Mouse (Mus musculus) myocyte (in vitro differentiated cells): ENCODE data around the gene Xpo6. TPM values are rescaled to one million over a fixed set of nuclear protein-coding genes. Genes with fewer than 3 reads are reported as not detected.

ENCODE experiments used
- H3K27me3 ChIP-seq: one replicate; pipeline ENCODE4 v1.6.1; 2011; ENCODE audit not compliant: control insufficient read depth, insufficient read depth, insufficient read length
- H3K36me3 ChIP-seq: one replicate; pipeline ENCODE4 v1.6.1; 2011; ENCODE audit not compliant: control insufficient read depth, insufficient read depth
- H3K4me2 ChIP-seq: one replicate; pipeline ENCODE4 v1.6.1; 2011; ENCODE audit warnings: low read depth, control low read depth
- H3K4me3 ChIP-seq: one replicate; pipeline ENCODE4 v1.5.1; 2011; ENCODE audit warnings: mild to moderate bottlenecking, control low read depth, moderate library complexity
- H3K79me2 ChIP-seq: one replicate; pipeline ENCODE4 v1.6.1; 2011; ENCODE audit not compliant: control insufficient read depth, insufficient read depth
- H3ac ChIP-seq: one replicate; pipeline ENCODE4 v1.6.1; 2011; ENCODE audit not compliant: control insufficient read depth, insufficient read length
- CEBPB ChIP-seq: IDR thresholded peaks from 2 replicates; pipeline ENCODE4 v1.6.1; 2011; ENCODE audit warnings: mild to moderate bottlenecking, moderate library complexity; ENCODE audit not compliant: poor library complexity, insufficient read depth, severe bottlenecking
- E2F4 ChIP-seq: IDR thresholded peaks from one replicate; pipeline ENCODE4 v1.6.1; 2011; ENCODE audit warnings: mild to moderate bottlenecking, control low read depth, moderate library complexity; ENCODE audit not compliant: insufficient read depth
- MAX ChIP-seq: IDR thresholded peaks from one replicate; pipeline ENCODE4 v1.6.1; 2011; ENCODE audit warnings: low read depth, mild to moderate bottlenecking, control low read depth
- MYOD1 ChIP-seq, 3 experiments: IDR thresholded peaks; one replicate each; pipeline ENCODE4 v1.6.1; 2011; ENCODE audit warnings: control low read depth in 2 of 3, low read depth in 2 of 3, mild to moderate bottlenecking in 2 of 3, moderate library complexity in 1 of 3; ENCODE audit not compliant: insufficient read length in 2 of 3, control insufficient read depth in 1 of 3
- MYOG ChIP-seq, 3 experiments: IDR thresholded peaks; one replicate each; pipeline ENCODE4 v1.6.1; 2011; ENCODE audit warnings: control low read depth in 2 of 3, low read depth in 2 of 3, mild to moderate bottlenecking in 2 of 3; ENCODE audit not compliant: insufficient read length in 2 of 3, control insufficient read depth in 1 of 3, insufficient read depth in 1 of 3
- POLR2A ChIP-seq: IDR thresholded peaks from one replicate; pipeline ENCODE4 v1.6.1; 2011; ENCODE audit warnings: low read depth, mild to moderate bottlenecking, control low read depth, moderate library complexity; ENCODE audit not compliant: insufficient read length
- POLR2AphosphoS2 ChIP-seq: IDR thresholded peaks from one replicate; pipeline ENCODE4 v1.6.1; 2011; ENCODE audit warnings: low read depth, control low read depth; ENCODE audit not compliant: insufficient read length
- REST ChIP-seq: IDR thresholded peaks from one replicate; pipeline ENCODE4 v1.6.1; 2011; ENCODE audit warnings: mild to moderate bottlenecking, control low read depth, moderate library complexity; ENCODE audit not compliant: insufficient read depth, insufficient read length
- SRF ChIP-seq: IDR thresholded peaks from one replicate; pipeline ENCODE4 v1.6.1; 2011; ENCODE audit warnings: low read depth; ENCODE audit not compliant: control insufficient read depth, insufficient read length
- TCF12 ChIP-seq: IDR thresholded peaks from one replicate; pipeline ENCODE4 v1.6.1; 2011; ENCODE audit warnings: mild to moderate bottlenecking, control low read depth; ENCODE audit not compliant: poor library complexity, insufficient read depth, severe bottlenecking
- TCF3 ChIP-seq: IDR thresholded peaks from one replicate; pipeline ENCODE4 v1.6.1; 2011; ENCODE audit warnings: low read depth, control low read depth; ENCODE audit not compliant: insufficient read length
- USF1 ChIP-seq: IDR thresholded peaks from one replicate; pipeline ENCODE4 v1.6.1; 2011; ENCODE audit warnings: low read depth, mild to moderate bottlenecking, control low read depth, moderate library complexity
- polyA plus RNA-seq: library from polyadenylated mRNA; unstranded; fragments of >200 nt; fragmentation: generic; extraction: Trizol; gene quantifications from one replicate; pipeline ENCODE4 v1.2.1, GENCODE M21; 2012; ENCODE audit warnings: missing spikeins

Xpo6 gene
- polyA plus RNA-seq, 1 experiment, result 36.4 TPM

DNA sequence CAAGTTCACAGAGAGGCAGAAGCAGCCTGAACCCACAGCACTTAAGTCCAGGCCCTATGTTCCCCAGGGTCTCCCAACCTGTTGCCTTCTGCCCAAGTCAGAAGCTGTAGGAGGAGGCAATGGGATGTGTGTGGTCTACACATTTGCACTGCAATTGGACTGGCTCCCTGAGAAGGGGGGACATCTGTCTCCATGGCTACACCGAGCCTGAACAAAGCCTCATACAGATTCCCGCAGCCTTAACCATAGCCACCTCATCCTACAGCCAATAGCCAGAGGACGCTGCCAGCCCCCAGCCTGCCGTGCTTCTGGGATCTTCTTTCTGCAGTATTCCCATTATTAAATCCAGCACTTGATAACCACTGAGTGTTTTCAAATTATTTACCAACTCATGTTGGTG, 138.1 kb downstream of the Xpo6 start:
- Histone ChIP-seq H3K27me3 (peaks cover 44% of the 10 kb centered on the region), H3K4me3 (no peak overlapping the region), H3K4me2 (no peak overlapping the region), H3K79me2 (no peaks in the 10 kb centered on the region), H3ac (no peak overlapping the region), H3K36me3 (no peaks in the 10 kb centered on the region)
- TF ChIP-seq MYOD1 (IDR thresholded peaks at IDR 0.05; ENCODE audit: control insufficient read depth in 1 of 3, insufficient read length in 2 of 3, low read depth in 2 of 3), result no peak
- no peak for TF ChIP-seq SRF
- TF ChIP-seq MYOG (IDR thresholded peaks at IDR 0.05; ENCODE audit: control insufficient read depth in 1 of 3, insufficient read depth in 1 of 3, insufficient read length in 2 of 3, low read depth in 2 of 3), result no peak
- TF ChIP-seq E2F4, result no peak
- no peak for TF ChIP-seq POLR2AphosphoS2
- TF ChIP-seq CEBPB, result no peak
- no peak for TF ChIP-seq TCF3
- TF ChIP-seq TCF12, result no peak
- no peak for TF ChIP-seq USF1
- no peak for TF ChIP-seq MAX
- no peak for TF ChIP-seq REST
- no peak for TF ChIP-seq POLR2A

DNA sequence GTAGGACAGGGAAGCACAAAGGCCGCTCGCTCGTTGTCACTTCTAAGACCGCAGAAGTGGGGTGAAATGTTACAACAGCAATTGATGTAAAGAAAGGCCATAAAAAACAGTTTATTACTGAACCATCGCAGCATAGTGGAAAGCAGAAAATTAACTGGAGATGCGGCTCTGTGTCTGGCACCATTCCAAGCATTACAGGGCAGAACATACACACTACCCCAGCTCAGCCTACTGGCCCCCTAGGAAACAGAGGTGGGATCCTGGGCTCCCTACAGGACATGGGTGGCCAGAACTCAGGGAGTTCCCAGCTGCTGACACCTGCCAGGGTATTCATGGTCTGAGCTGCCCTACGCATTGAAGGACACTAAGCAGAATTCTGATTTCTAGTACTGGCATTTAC, 141.4 kb downstream of the Xpo6 start:
- Histone ChIP-seq H3K27me3 (peaks cover 67% of the 10 kb centered on the region), H3K4me2 (no peak overlapping the region), H3K4me3 (no peak overlapping the region), H3K79me2 (no peaks in the 10 kb centered on the region), H3ac (no peak overlapping the region), H3K36me3 (no peaks in the 10 kb centered on the region)
- TF ChIP-seq TCF12 (no peak), SRF (no peak), MYOD1 (IDR thresholded peaks at IDR 0.05; ENCODE audit: control insufficient read depth in 1 of 3, insufficient read length in 2 of 3, low read depth in 2 of 3) (no peak), CEBPB (no peak), E2F4 (no peak), POLR2AphosphoS2 (no peak), MYOG (IDR thresholded peaks at IDR 0.05; ENCODE audit: control insufficient read depth in 1 of 3, insufficient read depth in 1 of 3, insufficient read length in 2 of 3, low read depth in 2 of 3) (no peak), TCF3 (no peak), USF1 (no peak), MAX (no peak), REST (no peak), POLR2A (no peak)

DNA sequence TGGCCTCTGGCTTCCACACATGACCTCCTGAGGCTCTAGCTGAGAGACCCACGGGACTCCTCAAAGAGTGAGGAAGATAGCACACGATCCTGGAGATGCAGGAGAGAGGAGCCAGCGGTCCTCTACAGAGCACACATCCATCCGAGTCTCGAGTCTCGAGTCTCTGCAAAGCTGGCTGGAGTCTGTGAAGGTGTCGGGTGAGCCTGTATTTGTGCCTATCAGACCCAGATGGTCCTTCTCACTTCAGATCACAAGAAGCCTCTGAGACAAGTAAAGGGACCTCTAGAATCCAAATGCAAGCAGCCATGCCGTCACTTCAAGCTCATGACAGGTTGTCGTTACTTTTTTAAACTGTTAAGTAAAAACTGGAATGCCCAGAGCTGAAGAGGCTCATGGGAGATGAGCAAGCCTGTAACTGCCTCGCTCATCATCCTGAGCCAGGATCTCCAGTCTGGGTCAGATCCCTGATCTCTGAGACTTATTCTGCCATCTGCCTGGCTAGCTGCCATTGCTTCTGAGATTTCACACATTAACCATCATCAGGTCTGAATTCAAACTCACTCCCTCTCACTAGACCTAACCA, 142.9 kb downstream of the Xpo6 start:
- H3K4me3 ChIP-seq, result no peak overlapping the region
- no peaks in the 10 kb centered on the region for H3K36me3 ChIP-seq
- no peak overlapping the region for H3K4me2 ChIP-seq
- peaks cover 69% of the 10 kb centered on the region for H3K27me3 ChIP-seq
- H3K79me2 ChIP-seq, result no peaks in the 10 kb centered on the region
- TF ChIP-seq TCF12, result no peak
- no peak for TF ChIP-seq POLR2A
- TF ChIP-seq TCF3, result no peak
- TF ChIP-seq POLR2AphosphoS2, result no peak
- no peak for TF ChIP-seq REST
- TF ChIP-seq SRF, result no peak
- no peak for TF ChIP-seq MYOG (IDR thresholded peaks at IDR 0.05; ENCODE audit: control insufficient read depth in 1 of 3, insufficient read depth in 1 of 3, insufficient read length in 2 of 3, low read depth in 2 of 3)
- no peak for TF ChIP-seq CEBPB
- TF ChIP-seq USF1, result no peak
- no peak for TF ChIP-seq MYOD1 (IDR thresholded peaks at IDR 0.05; ENCODE audit: control insufficient read depth in 1 of 3, insufficient read length in 2 of 3, low read depth in 2 of 3)
- TF ChIP-seq E2F4, result no peak
- no peak for TF ChIP-seq MAX
- H3ac ChIP-seq, result no peak overlapping the region

DNA sequence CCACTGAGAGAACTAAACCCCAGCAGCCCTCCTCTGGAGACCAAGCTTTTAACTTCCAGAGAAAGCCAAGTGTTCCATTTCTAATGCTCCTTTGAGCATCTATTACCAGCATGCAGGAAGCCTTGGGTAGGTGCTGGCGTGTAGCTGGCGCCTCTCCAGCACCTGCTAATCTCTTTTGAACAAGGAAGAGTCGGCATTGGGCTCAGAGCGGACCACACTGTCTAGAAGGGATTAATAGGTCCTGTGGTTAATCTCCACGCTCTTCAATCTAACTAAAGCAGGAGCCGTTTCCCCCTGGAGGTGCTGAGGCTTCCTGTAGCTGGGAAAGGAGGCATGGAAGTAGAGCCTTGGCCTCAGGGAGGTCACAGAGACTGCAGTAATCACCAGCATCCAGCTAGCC, 145.7 kb downstream of the Xpo6 start:
- Histone ChIP-seq H3K36me3 (no peaks in the 10 kb centered on the region), H3K4me2 (no peak overlapping the region), H3K79me2 (no peaks in the 10 kb centered on the region), H3K4me3 (no peak overlapping the region), H3ac (no peak overlapping the region), H3K27me3 (peaks cover 74% of the 10 kb centered on the region)
- TF ChIP-seq SRF (no peak), E2F4 (no peak), POLR2AphosphoS2 (no peak), MYOG (IDR thresholded peaks at IDR 0.05; ENCODE audit: control insufficient read depth in 1 of 3, insufficient read depth in 1 of 3, insufficient read length in 2 of 3, low read depth in 2 of 3) (no peak), MAX (no peak), CEBPB (no peak), USF1 (no peak), POLR2A (no peak)

DNA sequence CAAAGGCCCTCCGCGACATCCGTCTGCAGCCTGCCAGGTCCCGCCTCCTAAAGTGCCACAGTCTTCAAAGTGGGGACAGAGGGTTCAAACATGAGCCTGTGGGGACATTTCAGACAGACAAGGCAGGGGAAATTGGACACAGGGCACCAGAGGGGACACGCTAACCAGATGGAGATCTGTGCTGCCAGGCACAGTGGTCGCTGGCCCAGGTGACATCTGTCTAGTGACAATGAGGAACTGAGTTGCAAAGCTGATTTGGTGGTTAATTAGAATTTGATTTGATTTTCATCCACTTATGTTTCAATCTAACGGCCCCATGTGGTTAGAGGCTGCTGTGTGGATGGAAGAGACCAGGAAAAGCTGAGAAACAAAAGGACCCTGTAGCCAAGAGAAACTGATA, 146.7 kb downstream of the Xpo6 start:
- no peak overlapping the region for H3ac ChIP-seq
- no peaks in the 10 kb centered on the region for H3K79me2 ChIP-seq
- H3K4me3 ChIP-seq, result no peak overlapping the region
- TF ChIP-seq REST (no peak), CEBPB (no peak), POLR2A (no peak), MYOG (IDR thresholded peaks at IDR 0.05; ENCODE audit: control insufficient read depth in 1 of 3, insufficient read depth in 1 of 3, insufficient read length in 2 of 3, low read depth in 2 of 3) (no peak), TCF3 (no peak), MAX (no peak), E2F4 (no peak), TCF12 (no peak), USF1 (no peak), POLR2AphosphoS2 (no peak), SRF (no peak)
- H3K27me3 ChIP-seq, result peaks cover 76% of the 10 kb centered on the region
- H3K4me2 ChIP-seq, result no peak overlapping the region
- H3K36me3 ChIP-seq, result no peaks in the 10 kb centered on the region
